9 mouse cellular contexts compared by ENCODE assay signal in the genomic region with DNA sequence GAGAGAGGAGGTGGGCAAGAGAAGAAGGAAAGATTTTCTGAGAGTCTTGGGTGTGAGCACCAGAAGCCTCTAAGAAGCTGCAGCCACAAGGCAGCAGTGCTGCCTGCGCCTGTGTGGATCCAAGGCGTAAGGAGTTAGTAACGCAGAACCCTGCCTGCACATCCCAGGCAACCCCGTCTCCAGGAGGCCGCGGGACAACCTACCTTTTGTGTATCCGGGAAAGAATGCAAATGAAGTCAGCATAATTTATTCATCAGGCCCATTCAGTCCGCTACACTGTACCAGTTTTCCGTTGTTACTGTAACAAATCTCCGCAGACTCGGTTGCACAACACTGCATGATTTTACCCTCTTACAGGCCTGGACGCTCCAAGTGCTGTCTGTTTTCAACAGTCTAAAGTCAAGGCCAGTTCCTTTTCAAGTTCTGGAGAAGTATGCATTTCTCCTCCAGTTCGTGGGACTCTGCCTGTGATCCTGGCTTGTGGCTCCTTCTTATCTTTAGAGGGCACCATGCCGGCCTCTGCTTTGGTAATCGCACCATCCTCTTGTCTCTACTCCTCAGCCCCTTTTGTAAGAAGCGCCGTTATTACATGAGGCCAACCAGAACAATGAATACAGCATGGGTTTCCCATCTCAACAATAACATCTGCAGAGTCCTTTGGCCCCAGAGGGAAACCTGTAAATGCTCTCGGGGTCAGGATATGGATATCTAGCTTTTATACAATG.
DNase-seq lines count a peak whose midpoint lies in the region; ATAC-seq and TF ChIP-seq lines count a peak whose summit lies in the region.
"Had no signal": no experiment of that assay in that cellular context is flagged by ENCODE, and none has a peak within 500 bp of the region (broad histone marks: within the 10 kb centered on the region; RNA-seq: fewer than 3 reads in every experiment).

No protein-coding gene starts in this region.

- no peaks in the 10 kb centered on the region for H3K27me3 ChIP-seq in kidney, embryonic 15.5 days
- H3K27me3 ChIP-seq in forebrain, embryonic 12.5 days = 0 out of 2 replicates have a peak, but pooled peaks cover 3% of the 10 kb centered on the region
- H3K27me3 ChIP-seq in liver, embryonic 15.5 days = no peaks in the 10 kb centered on the region
- no peaks in the 10 kb centered on the region for H3K27me3 ChIP-seq in stomach, postnatal 0 days (ENCODE audit: control insufficient read depth, insufficient read depth, low read length)

- no peak for DNase-seq in kidney, postnatal 14 days
- DNase-seq in stomach, postnatal 0 days (ENCODE audit: low spot score) = no peak
- DNase-seq in right cerebral cortex, adult 18-20 months = no peak
- no peak for DNase-seq in cerebellum, postnatal 36 days
- DNase-seq: kidney, postnatal 25 days had no signal

- TF ChIP-seq CTCF in stomach, postnatal 0 days (IDR thresholded peaks at IDR 0.05; ENCODE audit: low read depth) = no peak

- peaks cover 19% of the 10 kb centered on the region for H3K4me1 ChIP-seq in kidney, embryonic 15.5 days
- H3K4me1 ChIP-seq in forebrain, embryonic 12.5 days = peaks cover 24% of the 10 kb centered on the region
- H3K4me1 ChIP-seq in liver, embryonic 15.5 days (replicated peaks) = peaks cover 39% of the 10 kb centered on the region
- H3K4me1 ChIP-seq in stomach, postnatal 0 days (replicated peaks; ENCODE audit: control insufficient read depth, insufficient read depth) = no peaks in the 10 kb centered on the region

- no peak for TF ChIP-seq EP300 in stomach, postnatal 0 days (optimal IDR thresholded peaks at IDR 0.05)

- H3K9me3 ChIP-seq in kidney, embryonic 15.5 days (replicated peaks) = no peaks in the 10 kb centered on the region
- H3K9me3 ChIP-seq in forebrain, embryonic 12.5 days = no peaks in the 10 kb centered on the region
- H3K9me3 ChIP-seq in liver, embryonic 15.5 days (replicated peaks) = no peaks in the 10 kb centered on the region
- H3K9me3 ChIP-seq in stomach, postnatal 0 days (ENCODE audit: control insufficient read depth, low read length) = no peaks in the 10 kb centered on the region

- WGBS in kidney, embryonic 15.5 days = 45% methylated on average over 18 of the region's 18 CpGs
- 20% methylated on average over 18 of the region's 18 CpGs for WGBS in forebrain, embryonic 12.5 days
- 27% methylated on average over 18 of the region's 18 CpGs for WGBS in liver, embryonic 15.5 days (ENCODE audit: insufficient replicate concordance)
- 49% methylated on average over 18 of the region's 18 CpGs for WGBS in stomach, postnatal 0 days

- H3K27ac ChIP-seq in kidney, embryonic 15.5 days = peak overlapping the region; percentile 70
- peak overlapping the region; percentile 70 for H3K27ac ChIP-seq in forebrain, embryonic 12.5 days
- H3K27ac ChIP-seq in liver, embryonic 15.5 days (replicated peaks) = peak overlapping the region; percentile 65
- no peak overlapping the region for H3K27ac ChIP-seq in stomach, postnatal 0 days (replicated peaks)

- no peak overlapping the region for H3K4me3 ChIP-seq in kidney, embryonic 15.5 days (replicated peaks)
- H3K4me3 ChIP-seq in forebrain, embryonic 12.5 days (replicated peaks) = no peak overlapping the region
- peak overlapping the region; percentile 33 for H3K4me3 ChIP-seq in liver, embryonic 15.5 days (replicated peaks)
- no peak overlapping the region for H3K4me3 ChIP-seq in stomach, postnatal 0 days (ENCODE audit: low read depth, low read length)

- no peak overlapping the region for H3K9ac ChIP-seq in kidney, embryonic 15.5 days
- H3K9ac ChIP-seq in forebrain, embryonic 12.5 days = no peak overlapping the region; the same call in 1 of the 2 replicates
- peak overlapping the region; percentile 35; the same call in 1 of the 2 replicates for H3K9ac ChIP-seq in liver, embryonic 15.5 days
- no peak overlapping the region for H3K9ac ChIP-seq in stomach, postnatal 0 days (ENCODE audit: low read length)

- H3K36me3 ChIP-seq in kidney, embryonic 15.5 days = no peaks in the 10 kb centered on the region
- H3K36me3 ChIP-seq in forebrain, embryonic 12.5 days (replicated peaks) = no peaks in the 10 kb centered on the region
- H3K36me3 ChIP-seq in liver, embryonic 15.5 days (replicated peaks) = no peaks in the 10 kb centered on the region
- no peaks in the 10 kb centered on the region for H3K36me3 ChIP-seq in stomach, postnatal 0 days (ENCODE audit: control insufficient read depth, insufficient read depth, low read length)

- ATAC-seq in kidney, embryonic 15.5 days (replicated peaks; ENCODE audit: low FRiP score) = peak; percentile 50
- peak; percentile 80 for ATAC-seq in forebrain, embryonic 12.5 days (ENCODE audit: low FRiP score)
- peak; percentile 83 for ATAC-seq in liver, embryonic 15.5 days (ENCODE audit: insufficient read depth)
- peak; percentile 18; the same call in 1 of the 2 replicates for ATAC-seq in stomach, postnatal 0 days (ENCODE audit: low FRiP score, low TSS enrichment)
- ATAC-seq in megakaryocyte, adult 5-6 weeks (ENCODE audit: poor library complexity, severe bottlenecking) = no peak

- peak overlapping the region; percentile 36 for H3K4me2 ChIP-seq in kidney, embryonic 15.5 days
- H3K4me2 ChIP-seq in forebrain, embryonic 12.5 days = peak overlapping the region; percentile 13
- H3K4me2 ChIP-seq in liver, embryonic 15.5 days = peak overlapping the region; percentile 56
- no peak overlapping the region for H3K4me2 ChIP-seq in stomach, postnatal 0 days (replicated peaks; ENCODE audit: low read depth)
